In genomic region chr7:25479440-25479839, GRCm38 (mm10) we compare ENCODE assay signal across 9 mouse cellular contexts. TPM values are rescaled to one million over a fixed set of nuclear protein-coding genes. Genes with fewer than 3 reads are reported as not detected.
DNase-seq lines count a peak whose midpoint lies in the region; ATAC-seq and TF ChIP-seq lines count a peak whose summit lies in the region.
"Had no signal": no experiment of that assay in that cellular context is flagged by ENCODE, and none has a peak within 500 bp of the region (broad histone marks: within the 10 kb centered on the region; RNA-seq: fewer than 3 reads in every experiment).

No protein-coding gene starts in this region.

- ATAC-seq in lung, embryonic 14.5 days (ENCODE audit: insufficient read depth) = no peak

- no peaks in the 10 kb centered on the region for H3K4me1 ChIP-seq in lung, embryonic 14.5 days (ENCODE audit: insufficient read depth)

- peak; percentile 66 for TF ChIP-seq CTCF in lung, embryonic 14.5 days (IDR thresholded peaks at IDR 0.05; ENCODE audit: low read depth)

- H3K4me2 ChIP-seq in lung, embryonic 14.5 days = no peak overlapping the region

- no peaks in the 10 kb centered on the region for H3K27me3 ChIP-seq in lung, embryonic 14.5 days (ENCODE audit: insufficient read depth, low read length)

- intact Hi-C loops in left cerebral cortex, postnatal 4 days (cut with DNase I) = loop anchor here (5.0 kb wide), 1 partner anchor 52 kb away; no protein-coding TSS in a partner anchor

- 0% methylated on average over 1 of the region's 1 CpGs for whole genome bisulfite sequencing in lung, embryonic 14.5 days

- no peak overlapping the region for H3K27ac ChIP-seq in lung, embryonic 14.5 days (ENCODE audit: low read depth)
- H3K27ac ChIP-seq: macrophage had no signal

- no peaks in the 10 kb centered on the region for H3K36me3 ChIP-seq in lung, embryonic 14.5 days (ENCODE audit: insufficient read depth)

- H3K9me3 ChIP-seq in lung, embryonic 14.5 days (ENCODE audit: low read depth, low read length) = no peaks in the 10 kb centered on the region

- no peak overlapping the region for H3K4me3 ChIP-seq in lung, embryonic 14.5 days (ENCODE audit: low read depth, low read length)

- no peak overlapping the region for H3K9ac ChIP-seq in lung, embryonic 14.5 days

- DNase-seq in adrenal gland, adult (ENCODE audit: inconsistent age in 2 of 2, low spot score in 1 of 2) = peak; percentile 37 to 88
- DNase-seq in adrenal gland, adult 8-10 months = no peak
- DNase-seq in left cerebral cortex, postnatal 4 days = peak; percentile 25
- no peak for DNase-seq in left cerebral cortex, adult 11 months (ENCODE audit: low spot score)
- DNase-seq in brain, adult 2 months (ENCODE audit: low read depth, low spot score) = peak; percentile 14
- DNase-seq in heart, postnatal 4 days = peak; percentile 57
- peak; percentile 60 for DNase-seq in lung, embryonic 14.5 days
- peak; percentile 47 to 68 for DNase-seq in spleen, postnatal 4 days (ENCODE audit: low spot score in 2 of 2)

RNA-seq across cellular contexts. Expression of gene Ceacam1, which starts 2.0 kb away (rescaled TPM):
- total RNA-seq in adrenal gland, adult 8-10 months (2022) = 10 to 100 TPM in 3 of 4 experiments, 1 to 10 TPM in 1; 8.5 to 24.4 (median 17.2) TPM
- total RNA-seq in left cerebral cortex, postnatal 4 days (2021) = 1 to 10 TPM in 1 of 2 experiments, under 1 TPM in 1; 0.70 to 1.0 TPM
- total RNA-seq in heart, postnatal 4 days (2021) = 1 to 10 TPM; 9.1 to 9.7 TPM
- 2.3 and 2.7 TPM in 2 replicates for polyA plus RNA-seq in lung, embryonic 14.5 days (2014; fragmentation: Nextera tagmentation; extraction: Ambion mirVana)

Comparison
In these comparisons a context has a peak if more than half of its experiments do, and no peak if none do; other contexts are left out.
1. DNase-seq: peak in adrenal gland, adult (2 of 2), left cerebral cortex, postnatal 4 days (single experiment), brain, adult 2 months (single experiment), heart, postnatal 4 days (single experiment), lung, embryonic 14.5 days (single experiment) and spleen, postnatal 4 days (2 of 2); none in adrenal gland, adult 8-10 months (single experiment) and left cerebral cortex, adult 11 months (single experiment).
2. RNA of gene Ceacam1, which starts 2.0 kb away (total RNA-seq): 8.5 to 24.4 TPM in adrenal gland, adult 8-10 months and 9.1 to 9.7 TPM in heart, postnatal 4 days; 0.70 to 1.0 TPM in left cerebral cortex, postnatal 4 days; every median in the first group is over 4 times any median in the second.